Mouse (Mus musculus) urinary bladder, postnatal 4 days (tissue): Measurements from ENCODE around the gene Ldhc.
"Not testable (repeated sequence)": the region's sequence is repeated elsewhere in the genome, so short reads cannot be mapped to it uniquely, and the experiment has no call there.

Experiments
- DNase-seq, 2 experiments: peaks; one replicate each; pipeline ENCODE4 v3.0.0; 2021 to 2022; ENCODE audit warnings: low spot score in 2 of 2

The Ldhc gene

DNA sequence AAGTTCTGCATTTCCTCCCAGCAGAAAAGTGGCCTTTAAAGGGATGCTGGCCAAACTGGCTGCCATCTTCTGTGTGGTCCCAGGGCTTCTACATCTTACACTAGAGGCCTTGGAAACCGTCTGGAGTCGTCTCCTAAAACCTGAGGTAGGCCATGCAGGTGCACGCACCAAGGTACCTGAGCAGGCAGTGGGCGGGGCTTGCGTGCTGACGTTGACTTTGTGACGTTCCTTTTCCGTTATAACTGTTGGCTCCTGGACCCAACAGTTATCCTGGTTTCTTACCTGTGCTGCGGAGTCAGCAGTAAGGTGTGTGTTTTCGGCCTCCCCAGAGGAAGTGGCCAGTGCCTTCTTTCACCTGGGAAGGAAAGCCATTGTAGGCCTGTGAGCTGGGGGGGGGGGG lies at the start of gene Ldhc:
Ldhc (plus strand) TSS at position 208 of the 400 bp plus-strand sequence.
- no peak for DNase-seq

- DNase-seq = no peak
These were observed 47.0 kb upstream of the Ldhc start for GRCm38 (mm10) chr7:46814012-46814411.

DNA sequence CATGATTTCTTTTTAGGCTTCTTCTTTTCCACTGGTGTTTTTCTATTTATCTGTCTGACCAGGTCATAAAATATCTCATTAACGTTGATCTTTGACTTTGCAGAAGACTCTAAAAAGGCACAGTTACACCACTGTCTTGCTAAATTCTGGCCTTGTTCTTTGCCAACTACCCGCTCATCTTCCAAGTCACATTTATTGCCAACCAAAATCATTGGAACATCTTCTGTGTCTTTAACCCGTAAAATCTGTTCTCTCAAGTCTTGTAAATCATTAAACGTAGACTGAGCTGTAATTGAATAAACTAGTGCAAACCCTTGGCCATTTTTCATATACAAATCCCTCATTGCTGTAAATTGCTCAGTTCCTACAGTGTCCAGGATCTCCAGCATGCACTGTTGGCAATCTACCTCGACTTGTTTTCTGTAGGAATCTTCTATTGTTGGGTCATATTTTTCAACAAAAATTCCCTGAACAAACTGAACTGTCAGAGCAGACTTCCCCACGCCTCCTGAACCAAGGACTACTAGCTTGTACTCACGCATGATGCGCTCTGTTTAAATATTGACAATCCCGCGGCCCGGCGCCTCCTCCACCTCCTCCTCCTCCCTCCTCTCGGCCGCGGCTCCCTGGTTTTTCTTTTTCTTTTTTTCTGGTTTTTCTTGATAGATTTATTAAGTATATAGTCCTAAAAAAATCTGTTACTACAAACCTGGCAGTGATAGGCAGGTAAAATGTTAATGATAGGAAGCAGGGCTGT lies 39.9 kb upstream of the Ldhc start:
- not testable (repeated sequence) for DNase-seq

- no peak for DNase-seq
These were observed 33.8 kb upstream of the Ldhc start for GRCm38 (mm10) chr7:46827046-46827802.

DNA sequence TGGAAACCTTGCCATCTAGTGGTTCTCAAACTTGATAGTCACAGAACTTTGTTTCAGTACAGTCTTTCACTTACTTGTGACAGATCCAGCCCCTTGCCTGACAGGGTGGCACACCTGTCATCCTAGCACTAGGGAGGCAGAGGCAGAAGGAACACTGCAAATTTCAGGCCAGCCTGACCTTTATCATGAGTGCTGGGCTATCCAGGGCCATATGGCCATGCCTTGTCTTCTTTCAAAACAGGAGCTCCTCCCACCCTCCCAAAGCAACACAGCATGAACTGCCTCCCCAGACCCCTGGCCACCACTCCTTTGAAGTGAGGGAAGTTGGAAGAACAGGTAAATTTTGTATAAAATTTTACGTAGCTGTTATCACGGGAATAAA lies 33.2 kb upstream of the Ldhc start:
- DNase-seq = no peak

DNA sequence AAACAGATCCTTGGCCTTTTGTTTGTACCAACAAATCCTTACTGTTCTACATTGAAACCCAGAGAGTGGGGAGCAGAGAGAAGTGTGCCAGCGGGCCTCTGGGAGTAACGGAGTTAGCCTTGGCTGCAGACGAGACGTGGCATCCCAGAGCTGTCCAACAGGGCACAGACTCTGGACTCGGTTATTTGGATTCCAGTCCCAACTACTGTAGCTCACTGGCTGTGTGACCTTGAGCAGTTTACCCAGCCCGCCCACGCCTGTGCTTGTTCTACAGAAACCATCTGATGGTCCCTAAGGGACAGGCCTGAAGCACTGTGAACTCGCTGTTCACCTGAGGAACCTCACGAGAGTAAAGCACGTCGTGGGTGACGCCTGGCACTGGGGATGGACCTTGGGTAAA lies 31.1 kb upstream of the Ldhc start:
- DNase-seq = no peak

DNA sequence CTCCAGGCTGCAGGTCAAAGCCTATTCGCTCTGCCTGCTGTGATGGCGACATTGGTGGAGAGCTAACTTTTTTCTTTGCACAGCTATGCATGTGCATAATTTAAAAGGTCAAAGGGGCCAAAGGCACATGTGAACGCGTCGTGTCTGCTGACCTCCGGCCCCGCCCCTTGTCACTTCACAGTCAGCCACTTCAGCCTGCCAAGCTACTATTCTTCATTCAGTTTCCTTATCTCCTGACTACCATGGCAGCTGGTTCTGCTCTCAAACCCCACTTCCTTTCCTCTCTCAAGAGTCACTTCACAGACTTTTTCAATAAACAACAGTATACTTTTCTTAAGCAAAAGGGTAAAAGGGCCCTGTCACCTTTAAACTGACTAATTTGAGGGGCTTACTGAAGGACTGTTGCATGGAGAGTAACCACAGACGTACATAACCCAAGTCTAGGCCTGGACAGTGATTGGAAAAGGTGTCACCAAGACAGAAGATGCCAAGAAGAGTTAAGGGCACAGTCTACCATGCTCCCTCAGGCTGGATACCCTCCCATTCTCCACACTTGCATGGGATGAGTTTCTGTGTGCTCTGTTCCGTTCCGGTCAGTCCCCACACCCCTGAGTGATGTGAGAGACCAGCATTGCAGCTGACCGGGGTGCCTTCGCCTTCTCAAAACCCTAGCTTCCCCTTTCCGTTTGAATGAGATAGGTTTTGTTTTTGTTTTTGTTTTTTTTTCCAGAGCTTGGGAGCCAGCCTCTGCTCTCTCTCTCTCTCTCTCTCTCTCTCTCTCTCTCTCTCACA lies 30.0 kb upstream of the Ldhc start:
- no peak for DNase-seq

GRCm38 (mm10) chr7:46831693-46832092 lies 29.3 kb upstream of the Ldhc start:
- no peak for DNase-seq

- DNase-seq = not testable (repeated sequence)
These were observed 28.7 kb upstream of the Ldhc start for GRCm38 (mm10) chr7:46832112-46832810.

DNA sequence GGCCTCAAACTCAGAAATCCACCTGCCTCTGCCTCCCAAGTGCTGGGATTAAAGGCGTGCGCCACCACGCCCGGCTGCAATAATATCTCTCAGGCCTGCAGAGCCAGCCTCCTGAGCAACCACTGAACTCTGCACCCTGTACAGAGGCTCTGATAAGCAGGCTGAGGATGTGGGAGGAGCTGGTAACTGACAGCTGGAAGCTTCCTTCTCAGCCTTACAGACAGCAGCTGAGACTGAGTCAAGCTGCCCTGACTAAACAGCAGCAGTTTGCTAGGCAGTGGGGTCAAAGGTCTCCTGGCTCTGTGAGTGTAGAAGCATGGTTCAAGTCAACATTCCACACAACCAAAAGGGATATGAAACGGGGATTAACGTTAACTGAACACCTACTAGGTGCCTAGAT lies 27.7 kb upstream of the Ldhc start:
- no peak for DNase-seq

- no peak for DNase-seq
These were observed 27.2 kb upstream of the Ldhc start for GRCm38 (mm10) chr7:46833670-46834255.

DNA sequence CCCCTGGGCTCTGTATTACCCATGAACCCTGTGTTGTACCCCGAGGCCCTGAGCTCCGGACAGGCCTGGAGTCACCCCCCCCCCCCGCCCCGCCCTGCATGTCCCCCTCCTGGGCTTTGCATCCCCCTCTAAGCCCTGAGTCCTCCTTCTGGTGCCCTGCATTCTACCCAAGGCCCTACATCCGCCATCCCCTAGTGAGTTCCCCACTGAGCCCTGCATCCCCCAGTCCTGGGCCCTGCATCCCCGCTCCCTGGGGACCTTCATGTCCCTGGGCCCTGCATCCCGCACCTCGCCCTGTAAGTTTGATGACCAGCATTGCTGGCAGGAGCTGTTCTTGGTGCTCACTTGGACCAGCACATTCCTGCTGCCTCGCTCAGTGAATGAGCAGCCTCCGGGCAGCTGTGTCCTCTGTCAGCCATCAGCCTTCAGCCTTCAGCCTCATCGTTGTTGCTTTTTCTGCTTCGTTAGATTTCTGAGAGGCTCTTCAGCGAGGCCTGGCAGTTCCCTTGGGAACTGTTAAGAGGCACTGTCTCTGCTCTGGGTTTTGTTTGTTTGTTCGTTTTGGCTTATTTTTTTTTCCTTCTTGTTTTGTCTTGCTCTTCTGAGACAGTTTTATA lies 25.9 kb upstream of the Ldhc start:
- DNase-seq = no peak

GRCm38 (mm10) chr7:46836357-46836756 lies 24.6 kb upstream of the Ldhc start:
- DNase-seq = no peak

DNA sequence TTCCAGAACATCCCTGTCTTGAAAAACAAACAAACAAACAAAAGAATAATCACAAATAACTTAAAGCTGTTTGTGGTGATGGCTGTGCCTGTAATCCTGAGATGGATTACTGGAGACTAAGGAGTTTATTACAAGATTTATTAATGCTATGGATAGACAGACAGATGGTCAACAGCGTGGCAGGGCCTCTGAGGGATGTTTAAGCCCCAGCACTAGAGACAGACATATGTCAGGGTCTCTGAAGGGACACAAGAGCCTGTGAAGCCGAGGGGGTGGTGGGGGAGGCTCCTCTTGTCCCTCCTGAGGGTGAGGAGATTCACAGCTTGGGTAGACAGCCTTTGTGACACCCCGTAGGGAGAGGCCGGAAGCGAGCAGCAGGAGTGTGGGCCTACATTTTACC lies 23.9 kb upstream of the Ldhc start:
- no peak for DNase-seq

DNA sequence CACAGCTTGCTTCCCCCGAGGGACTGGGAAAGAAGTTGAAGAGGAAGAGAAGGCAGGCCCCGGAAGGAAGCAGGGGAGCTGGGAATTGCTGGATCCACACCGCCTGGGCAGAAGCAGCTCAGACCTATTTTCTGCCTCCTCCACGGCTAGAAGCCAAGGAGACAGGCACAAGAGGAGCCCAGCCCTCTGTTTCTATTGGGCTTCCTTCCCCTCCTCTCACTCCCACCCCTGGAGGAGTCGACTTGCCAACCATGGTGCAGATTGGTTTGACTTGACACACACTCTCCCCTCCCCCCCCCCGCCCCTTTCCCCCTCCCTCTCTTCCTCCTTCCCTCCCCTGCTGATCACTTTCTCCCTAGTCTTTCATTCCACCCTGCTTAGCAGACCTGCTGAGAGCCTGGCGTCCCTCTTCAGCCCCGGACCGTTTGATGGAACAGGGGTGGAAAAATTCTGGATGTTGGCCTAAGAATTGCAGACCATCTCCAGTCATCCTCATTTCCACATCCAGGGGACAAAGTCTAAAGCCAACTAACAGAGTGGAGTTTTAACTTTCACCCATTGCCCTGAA lies 22.8 kb upstream of the Ldhc start:
- DNase-seq = no peak

DNA sequence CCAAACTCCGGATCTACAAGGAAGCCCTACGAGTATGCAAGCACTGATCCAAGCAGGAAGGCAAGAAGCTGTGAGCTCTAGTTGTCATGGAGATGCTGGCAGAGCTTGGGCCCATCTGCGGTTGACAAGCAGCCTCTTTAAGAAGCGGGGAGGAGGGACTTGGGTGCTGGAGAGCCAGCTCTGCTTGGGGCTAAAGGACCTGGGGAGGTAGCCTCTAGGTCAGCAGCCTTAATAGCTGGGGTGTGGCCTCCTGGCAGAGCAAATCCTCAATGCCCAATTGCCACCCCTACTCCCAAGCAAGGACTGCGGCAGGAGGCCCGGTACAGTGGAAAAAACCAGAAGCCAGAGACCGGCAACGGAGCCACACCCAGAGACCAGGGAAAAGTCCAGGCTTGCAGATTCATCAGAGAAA lies 22.1 kb upstream of the Ldhc start:
- peak; percentile 50 to 70 for DNase-seq

DNA sequence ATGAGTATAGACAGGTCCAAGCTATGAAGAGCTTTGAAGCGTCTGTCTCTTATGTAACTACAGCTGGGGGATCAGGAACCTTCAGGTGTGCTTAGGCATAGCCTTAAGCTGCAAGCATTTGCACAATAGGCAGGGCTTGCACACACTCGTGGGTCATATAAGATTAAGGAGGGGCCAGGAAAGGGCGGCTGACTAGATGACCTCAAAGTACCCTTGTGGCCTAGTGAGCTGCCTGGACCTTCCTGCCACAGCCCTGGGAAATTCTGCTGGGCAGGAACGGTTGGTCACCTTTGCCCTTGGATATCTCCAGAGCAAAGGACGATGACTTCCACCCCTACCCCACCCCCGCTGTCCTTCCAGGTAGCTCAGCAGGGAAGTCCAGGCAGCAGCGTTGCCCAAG lies 21.6 kb upstream of the Ldhc start:
- DNase-seq = no peak

DNA sequence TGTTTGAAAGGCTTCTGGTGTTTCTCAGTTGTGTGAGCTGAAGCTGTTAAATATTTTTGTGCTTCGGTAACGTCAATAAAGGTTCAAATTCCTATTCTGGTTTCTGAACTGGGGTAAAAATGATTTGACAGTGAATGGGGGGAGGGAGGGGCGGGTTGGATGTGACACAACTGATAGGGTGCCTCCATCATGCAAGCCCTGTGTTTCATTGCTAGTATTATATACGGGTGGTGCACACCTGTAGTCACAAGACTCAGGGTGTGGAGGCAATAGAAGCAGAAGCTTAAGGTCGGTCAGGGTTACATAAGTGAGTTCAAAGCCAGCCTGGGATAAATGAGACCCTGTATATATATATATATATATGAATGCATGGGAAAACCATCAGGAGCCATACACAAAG lies 21.1 kb upstream of the Ldhc start:
- DNase-seq = no peak

- no peak for DNase-seq
These were observed 20.7 kb upstream of the Ldhc start for GRCm38 (mm10) chr7:46840326-46840725.

DNA sequence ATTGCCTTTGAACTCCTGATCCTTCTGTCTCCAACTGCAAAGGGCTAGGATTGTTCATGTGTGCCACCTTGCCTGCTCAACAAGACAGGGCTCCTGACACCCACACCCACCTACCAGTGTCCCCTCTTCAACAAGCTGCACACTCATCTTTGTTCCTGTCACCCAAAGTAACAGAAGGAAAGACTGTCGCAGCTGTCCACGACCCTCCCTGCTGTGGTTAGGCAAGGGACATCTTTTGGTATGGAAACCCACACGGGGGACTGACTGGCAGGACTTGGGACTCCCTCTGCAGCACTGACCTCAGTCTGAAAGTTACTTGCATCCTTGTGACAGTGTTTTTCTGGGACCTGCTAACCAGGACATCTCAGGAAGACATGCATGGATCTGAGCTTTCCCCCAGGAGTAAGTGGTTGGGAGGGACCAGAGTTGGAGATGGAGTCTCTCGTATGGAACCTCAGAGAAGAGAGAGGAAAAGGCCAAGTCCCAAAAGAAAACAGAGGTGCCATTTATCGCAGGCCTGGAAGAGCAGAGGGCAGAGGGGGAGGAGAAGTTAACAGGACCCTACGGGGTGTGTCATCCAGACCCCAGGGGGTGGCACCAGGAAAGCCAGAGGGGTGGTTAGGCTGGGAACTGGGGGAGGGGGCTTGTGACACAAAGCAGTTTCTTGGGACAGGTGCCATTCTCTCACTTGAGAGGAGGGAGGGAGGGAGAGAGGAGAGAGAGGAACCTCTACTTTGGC lies 20.0 kb upstream of the Ldhc start, which contains the start of gene Ldha:
Ldha (plus strand) TSS at position 689 of the 739 bp plus-strand sequence.
- DNase-seq = no peak
